Mouse (Mus musculus) gastrocnemius, postnatal 36 days (tissue): Measurements from ENCODE around the gene Hprt. TPM values are rescaled to one million over a fixed set of nuclear protein-coding genes. Genes with fewer than 3 reads are reported as not detected.

Experiments used
- DNase-seq, 2 experiments: peaks; one replicate each; pipeline ENCODE4 v3.0.0; 2022
- intact Hi-C: fragments of 180-260 bp; cut with DNase I; formaldehyde crosslinking; loops from one replicate; pipeline ENCODE4 v1.15.1; 2025
- total RNA-seq, 2 experiments: library from RNA; stranded (reverse); gene quantifications; 2 replicates each; pipeline ENCODE4 v1.2.3; 2021

Gene Hprt
- total RNA-seq, 2 experiments from 2014 or later = 20.0 to 22.7 TPM

DNA sequence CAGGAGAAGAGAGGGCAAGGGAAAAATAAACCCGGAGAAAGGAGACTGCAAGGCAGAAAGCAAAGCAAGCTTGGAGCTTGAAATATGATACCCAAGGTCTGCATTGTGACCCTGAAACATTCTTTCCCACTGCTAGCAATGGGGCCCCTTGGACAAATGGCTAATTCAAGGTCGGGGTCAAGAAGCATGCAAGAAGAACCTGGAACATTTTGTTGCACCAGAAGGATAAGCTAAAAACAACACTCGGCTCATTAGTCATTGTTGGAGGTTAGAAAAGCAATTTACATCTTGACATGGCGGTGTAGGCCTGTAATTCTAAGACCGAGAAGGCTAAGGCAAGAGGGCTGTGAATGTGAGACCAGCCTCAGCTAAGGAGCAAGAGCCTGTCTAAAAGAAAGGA lies 51.7 kb downstream of the Hprt start:
- intact Hi-C loops = no loop called here
- DNase-seq = no peak

DNA sequence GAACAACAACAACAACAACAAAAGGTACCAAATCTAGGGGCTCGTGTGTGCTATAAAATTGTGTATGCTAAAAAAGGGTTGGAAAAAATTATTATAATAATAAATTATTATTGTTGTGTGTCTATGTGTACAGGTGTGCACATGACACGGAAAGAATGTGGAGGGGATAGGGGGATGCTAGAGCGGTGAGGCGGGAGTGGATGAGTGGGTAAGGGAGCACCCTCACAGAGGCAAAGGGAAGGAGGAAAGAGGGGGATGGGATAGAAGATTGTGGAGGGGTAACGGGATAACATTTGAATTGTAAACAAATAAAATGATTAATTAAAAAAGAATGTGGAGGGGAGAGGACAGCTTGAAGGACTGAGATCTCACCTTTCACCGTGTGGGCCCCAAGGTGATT lies 52.2 kb downstream of the Hprt start:
- intact Hi-C loops = no loop called here
- DNase-seq = no peak

- DNase-seq = no peak
- intact Hi-C loops = no loop called here
These were observed 53.1 kb downstream of the Hprt start for GRCm38 (mm10) chrX:53041006-53041405.

- intact Hi-C loops = no loop called here
- DNase-seq = no peak
These were observed 57.4 kb downstream of the Hprt start for GRCm38 (mm10) chrX:53045187-53045903.

DNA sequence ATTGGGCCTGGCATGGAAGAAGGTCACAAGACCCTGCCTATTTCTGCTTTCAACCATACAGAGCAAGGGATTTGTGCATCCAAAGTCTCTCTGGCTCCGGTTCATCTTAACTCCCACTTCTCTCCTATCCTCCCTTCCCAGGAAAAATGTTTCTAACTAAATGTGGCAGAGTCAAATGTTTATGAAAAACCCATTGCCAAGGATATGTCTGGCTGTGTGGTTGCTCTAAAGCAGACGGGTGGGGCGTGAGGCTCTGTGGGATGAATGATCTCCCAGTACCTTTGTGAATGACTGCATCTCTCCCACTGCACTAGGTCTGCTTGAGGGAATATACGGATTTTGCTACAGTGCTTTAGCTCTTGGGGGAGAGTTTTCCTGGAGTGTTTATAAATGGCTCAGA lies 58.1 kb downstream of the Hprt start:
- DNase-seq = no peak

DNA sequence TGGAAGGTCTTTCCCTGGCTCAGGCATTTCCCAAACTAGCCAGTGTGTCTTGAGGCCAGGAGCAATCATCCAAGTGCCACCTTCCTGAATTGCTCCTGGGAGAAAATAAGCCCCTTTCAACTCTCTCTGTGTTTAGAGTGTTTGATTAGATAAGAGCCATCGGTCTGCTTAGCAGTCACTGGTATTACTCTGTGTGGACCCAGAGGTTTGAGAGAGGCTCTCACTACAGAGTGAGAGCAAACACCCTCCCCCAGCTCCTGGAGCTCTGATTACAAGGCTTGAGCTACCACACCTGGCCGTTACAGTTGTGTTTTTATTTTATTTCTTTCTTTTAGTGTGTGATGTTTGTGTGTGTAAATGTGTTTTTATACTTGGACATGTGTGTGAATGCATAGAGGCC lies 59.0 kb downstream of the Hprt start:
- intact Hi-C loops = no loop called here
- DNase-seq = no peak

More for the DNA sequence above, 58.1 kb downstream of the Hprt start:
- intact Hi-C loops = no loop called here

DNA sequence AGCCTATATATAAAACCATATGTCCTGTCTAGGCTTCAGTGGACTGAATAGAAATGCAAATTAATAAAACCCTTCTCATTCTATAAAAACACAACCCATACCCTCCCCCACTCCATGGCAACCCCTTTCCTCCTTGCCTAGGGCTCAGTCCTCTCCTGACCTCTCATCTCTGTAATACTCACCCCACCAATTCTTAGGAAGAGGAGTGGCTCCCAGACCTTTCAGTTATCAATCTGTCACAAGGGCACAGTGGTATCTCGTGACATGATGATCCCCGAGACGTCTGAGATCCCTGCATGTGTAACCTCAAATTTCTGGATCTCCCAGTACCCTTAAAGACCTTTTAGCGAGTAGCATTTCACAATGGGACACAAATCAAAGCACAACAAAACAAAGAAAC lies 61.3 kb downstream of the Hprt start:
- no peak for DNase-seq
- intact Hi-C loops = no loop called here

GRCm38 (mm10) chrX:53050353-53050752 lies 62.4 kb downstream of the Hprt start:
- intact Hi-C loops = no loop called here
- DNase-seq = no peak

- no peak for DNase-seq
- intact Hi-C loops = no loop called here
These were observed 64.9 kb downstream of the Hprt start for GRCm38 (mm10) chrX:53052652-53053500.

- intact Hi-C loops = no loop called here
- no peak for DNase-seq
These were observed 65.9 kb downstream of the Hprt start for GRCm38 (mm10) chrX:53053885-53054284.

DNA sequence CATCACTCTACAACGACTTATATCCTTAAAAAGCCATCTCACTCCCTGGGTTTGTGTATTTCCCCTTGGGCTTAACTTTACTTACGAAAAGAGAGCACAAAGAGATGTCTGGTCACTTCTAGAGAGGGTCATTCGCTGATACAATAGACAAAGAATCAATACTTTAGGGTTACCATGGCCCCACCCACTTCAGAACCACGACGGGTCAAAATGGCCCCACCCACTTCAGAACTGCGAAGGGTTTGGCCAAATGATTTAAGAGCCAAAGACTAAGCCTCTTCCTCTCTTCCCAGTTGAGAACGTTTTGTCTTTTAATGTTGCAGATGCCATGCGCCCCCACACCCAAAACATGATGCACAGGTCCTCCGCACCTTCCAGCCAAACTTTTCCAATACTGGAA lies 67.8 kb downstream of the Hprt start:
- no peak for DNase-seq
- intact Hi-C loops = no loop called here

- DNase-seq = peak; percentile 24 to 26
- intact Hi-C loops = no loop called here
These were observed 68.7 kb downstream of the Hprt start for GRCm38 (mm10) chrX:53056627-53057026.

DNA sequence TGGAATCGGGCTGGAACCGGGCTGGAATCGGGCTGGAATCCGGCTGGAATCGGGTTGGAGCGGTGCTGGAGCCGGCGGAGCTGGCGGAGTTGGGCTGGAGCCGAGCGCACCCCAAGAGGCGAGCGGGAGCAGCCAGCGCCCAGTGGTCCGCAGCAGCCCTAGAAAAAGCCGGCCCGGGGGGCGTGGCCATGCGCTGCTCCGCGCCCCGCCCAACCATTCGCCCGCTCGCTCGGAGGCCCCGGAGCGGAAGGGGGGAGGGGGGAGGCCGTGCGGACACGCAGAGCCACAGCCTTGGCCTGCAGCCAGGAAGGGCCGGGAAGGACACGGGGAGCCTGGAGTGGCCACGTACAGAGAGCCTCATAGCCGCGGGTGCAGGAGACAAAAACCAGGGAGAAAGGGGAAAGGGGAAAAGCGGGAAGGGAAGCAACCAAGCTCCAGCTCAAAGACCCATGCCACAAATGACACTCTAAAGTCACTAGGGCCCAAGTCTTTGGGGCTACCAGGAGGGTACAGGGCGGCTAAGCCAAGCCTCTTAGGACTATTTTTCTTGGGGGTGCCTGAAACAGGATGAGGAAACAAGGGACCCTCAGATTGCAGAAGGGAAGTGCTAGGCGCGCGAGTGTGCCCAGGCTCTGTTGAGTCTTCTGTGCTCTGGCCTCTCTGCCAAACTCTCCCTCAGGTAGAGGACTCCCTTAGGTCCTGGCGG lies 69.3 kb downstream of the Hprt start:
- DNase-seq = peak; percentile 73 to 85
- intact Hi-C loops = no loop called here

DNA sequence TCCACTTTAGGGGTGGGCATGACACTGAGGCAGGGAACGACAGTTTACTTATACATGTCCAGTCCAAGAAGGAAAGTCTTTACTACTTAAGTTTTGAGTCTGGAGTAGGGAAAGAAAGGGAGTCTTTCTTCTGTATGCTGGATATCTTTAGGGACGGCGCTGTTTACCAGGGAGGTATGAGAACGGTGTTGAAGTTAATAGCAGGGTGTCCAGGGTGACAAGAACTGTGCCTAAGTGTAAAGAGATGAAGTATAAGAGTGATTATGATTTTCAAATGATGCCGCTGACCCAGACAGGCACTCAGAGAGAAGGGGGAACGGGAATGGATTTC lies 69.8 kb downstream of the Hprt start:
- intact Hi-C loops = no loop called here
- DNase-seq = no peak

- no peak for DNase-seq
- intact Hi-C loops = no loop called here
These were observed 70.7 kb downstream of the Hprt start for GRCm38 (mm10) chrX:53058459-53059280.

DNA sequence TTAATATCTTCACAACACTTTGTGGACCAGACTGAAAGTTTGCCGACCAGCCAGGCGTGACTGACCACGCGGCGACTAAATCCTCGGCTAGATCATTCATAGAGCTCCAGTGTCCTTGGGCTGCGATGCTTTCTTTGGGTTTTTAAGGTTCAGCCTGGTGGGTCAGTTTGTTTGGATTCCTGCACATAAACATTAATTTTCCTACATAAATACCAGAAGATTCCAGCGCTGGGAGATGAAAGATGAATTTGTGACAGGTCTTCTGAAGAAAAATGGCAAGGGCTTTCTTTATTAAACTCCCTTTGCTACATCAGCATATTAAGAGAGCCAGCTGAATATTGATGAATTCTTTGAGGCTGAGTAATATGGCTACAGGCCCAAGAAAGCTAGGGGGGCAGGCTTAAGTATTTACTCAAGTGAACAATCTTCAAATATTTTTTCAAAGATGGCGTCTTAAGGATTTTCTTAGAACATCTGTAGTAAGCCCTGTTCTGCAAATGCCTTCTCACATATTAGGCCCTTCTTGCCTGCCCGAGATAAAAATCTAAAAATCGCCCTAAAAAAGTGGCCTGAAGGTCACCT lies 71.6 kb downstream of the Hprt start:
- no peak for DNase-seq
- intact Hi-C loops = no loop called here

- DNase-seq = no peak
- intact Hi-C loops = no loop called here
These were observed 76.5 kb downstream of the Hprt start for GRCm38 (mm10) chrX:53064406-53064805.
